Mouse (Mus musculus): ENCODE results near the gene Slc38a4. TPM values are rescaled to one million over a fixed set of nuclear protein-coding genes. Genes with fewer than 3 reads are reported as not detected.

The Slc38a4 gene
- polyA plus RNA-seq, 1 experiment from 2014 or later = 88.4 TPM

DNA sequence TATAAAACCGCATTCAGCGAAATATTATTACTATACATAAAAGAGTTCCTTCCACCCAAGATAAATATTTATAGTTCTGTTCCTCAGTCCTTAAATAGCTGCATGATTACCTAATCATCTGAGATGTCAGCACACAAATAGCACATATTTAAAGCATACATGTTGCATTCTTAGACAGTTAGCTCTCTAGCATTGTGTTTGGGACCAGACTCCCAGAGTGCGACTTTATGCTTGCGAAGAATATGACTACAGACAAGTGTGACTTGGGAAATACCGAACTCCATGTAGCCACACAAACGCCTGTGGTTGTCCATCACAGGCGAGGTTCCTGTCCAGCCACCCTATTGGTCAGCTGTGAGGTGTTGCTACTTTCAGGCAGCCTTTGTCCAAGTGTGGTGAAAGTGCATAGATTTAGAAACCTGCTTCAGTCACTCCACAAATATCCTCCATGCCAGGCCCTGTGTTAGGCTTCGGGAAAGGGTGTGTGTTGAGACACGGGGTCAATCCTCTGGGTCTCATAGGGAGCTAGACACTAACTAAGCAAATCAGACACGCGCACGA lies 40.6 kb downstream of the Slc38a4 start:
- Histone ChIP-seq H3K27me3 (ENCODE audit: control insufficient read depth, insufficient read depth, low read length) (no peaks in the 10 kb centered on the region), H3K4me1 (ENCODE audit: control insufficient read depth, insufficient read depth, low read length) (no peaks in the 10 kb centered on the region), H3K36me3 (ENCODE audit: control insufficient read depth, insufficient read depth, low read length) (peaks cover 14% of the 10 kb centered on the region; the same call in 1 of the 2 replicates), H3K9ac (ENCODE audit: low read depth, low read length) (no peak overlapping the region), H3K4me2 (replicated peaks; ENCODE audit: low read depth, low read length) (no peak overlapping the region), H3K4me3 (ENCODE audit: low read length) (no peak overlapping the region), H3K27ac (ENCODE audit: low read depth, low read length) (no peak overlapping the region), H3K9me3 (ENCODE audit: control insufficient read depth, low read length) (no peaks in the 10 kb centered on the region)
- 91% methylated on average over 12 of the region's 12 CpGs for WGBS
- no peak for ATAC-seq (ENCODE audit: low FRiP score, low TSS enrichment)

- Histone ChIP-seq H3K4me3 (ENCODE audit: low read length) (no peak overlapping the region), H3K27ac (ENCODE audit: low read depth, low read length) (no peak overlapping the region), H3K9ac (ENCODE audit: low read depth, low read length) (no peak overlapping the region), H3K27me3 (ENCODE audit: control insufficient read depth, insufficient read depth, low read length) (no peaks in the 10 kb centered on the region), H3K9me3 (ENCODE audit: control insufficient read depth, low read length) (no peaks in the 10 kb centered on the region), H3K4me1 (ENCODE audit: control insufficient read depth, insufficient read depth, low read length) (no peaks in the 10 kb centered on the region), H3K36me3 (ENCODE audit: control insufficient read depth, insufficient read depth, low read length) (peaks cover 21% of the 10 kb centered on the region; the same call in 1 of the 2 replicates), H3K4me2 (replicated peaks; ENCODE audit: low read depth, low read length) (no peak overlapping the region)
- WGBS = 86% methylated on average over 14 of the region's 14 CpGs
- ATAC-seq (ENCODE audit: low FRiP score, low TSS enrichment) = no peak
Observed at GRCm38 (mm10) chr15:97011599-97012372, 44.0 kb downstream of the Slc38a4 start.

DNA sequence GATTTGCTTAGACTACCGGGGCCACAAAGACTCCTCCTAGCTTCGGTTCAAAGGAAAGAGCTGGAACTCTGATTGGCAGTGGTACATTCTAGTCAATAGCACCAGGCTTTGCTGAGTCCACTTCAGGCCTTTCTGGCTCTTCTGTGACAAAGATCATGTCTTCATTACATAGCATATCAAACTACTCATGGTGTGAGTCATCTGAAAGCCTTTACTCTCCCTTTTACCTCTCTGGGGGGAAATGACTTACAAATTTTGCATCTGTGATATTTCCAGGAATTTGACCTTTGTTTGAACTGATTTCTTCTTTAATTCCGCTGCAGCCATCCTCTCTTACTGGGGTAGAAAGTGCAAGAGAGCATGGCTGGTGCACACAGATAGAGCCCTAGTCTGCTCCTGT lies 46.5 kb downstream of the Slc38a4 start:
- Histone ChIP-seq H3K4me3 (ENCODE audit: low read length) (no peak overlapping the region), H3K4me1 (ENCODE audit: control insufficient read depth, insufficient read depth, low read length) (peaks cover 4% of the 10 kb centered on the region), H3K27me3 (ENCODE audit: control insufficient read depth, insufficient read depth, low read length) (no peaks in the 10 kb centered on the region), H3K9me3 (ENCODE audit: control insufficient read depth, low read length) (no peaks in the 10 kb centered on the region), H3K9ac (ENCODE audit: low read depth, low read length) (no peak overlapping the region), H3K4me2 (replicated peaks; ENCODE audit: low read depth, low read length) (no peak overlapping the region), H3K27ac (ENCODE audit: low read depth, low read length) (no peak overlapping the region), H3K36me3 (ENCODE audit: control insufficient read depth, insufficient read depth, low read length) (peaks cover 13% of the 10 kb centered on the region; the same call in 1 of the 2 replicates)
- 85% methylated on average over 3 of the region's 3 CpGs for WGBS
- ATAC-seq (ENCODE audit: low FRiP score, low TSS enrichment) = no peak

GRCm38 (mm10) chr15:97005631-97006234 lies 50.0 kb downstream of the Slc38a4 start:
- H3K27me3 ChIP-seq (ENCODE audit: control insufficient read depth, insufficient read depth, low read length) = no peaks in the 10 kb centered on the region
- no peak for ATAC-seq (ENCODE audit: low FRiP score, low TSS enrichment)
- no peak overlapping the region for H3K4me3 ChIP-seq (ENCODE audit: low read length)
- H3K4me2 ChIP-seq (replicated peaks; ENCODE audit: low read depth, low read length) = no peak overlapping the region
- H3K9ac ChIP-seq (ENCODE audit: low read depth, low read length) = no peak overlapping the region
- H3K9me3 ChIP-seq (ENCODE audit: control insufficient read depth, low read length) = no peaks in the 10 kb centered on the region
- H3K36me3 ChIP-seq (ENCODE audit: control insufficient read depth, insufficient read depth, low read length) = peaks cover 7% of the 10 kb centered on the region; the same call in 1 of the 2 replicates
- peaks cover 18% of the 10 kb centered on the region for H3K4me1 ChIP-seq (ENCODE audit: control insufficient read depth, insufficient read depth, low read length)
- H3K27ac ChIP-seq (ENCODE audit: low read depth, low read length) = no peak overlapping the region
- 88% methylated on average over 15 of the region's 15 CpGs for WGBS

- no peaks in the 10 kb centered on the region for H3K9me3 ChIP-seq (ENCODE audit: control insufficient read depth, low read length)
- peaks cover 22% of the 10 kb centered on the region for H3K4me1 ChIP-seq (ENCODE audit: control insufficient read depth, insufficient read depth, low read length)
- no peak overlapping the region for H3K9ac ChIP-seq (ENCODE audit: low read depth, low read length)
- WGBS = 71% methylated on average over 7 of the region's 7 CpGs
- no peak overlapping the region for H3K27ac ChIP-seq (ENCODE audit: low read depth, low read length)
- no peak overlapping the region for H3K4me3 ChIP-seq (ENCODE audit: low read length)
- peak; percentile 28; the same call in 1 of the 2 replicates for ATAC-seq (ENCODE audit: low FRiP score, low TSS enrichment)
- H3K36me3 ChIP-seq (ENCODE audit: control insufficient read depth, insufficient read depth, low read length) = peaks cover 7% of the 10 kb centered on the region; the same call in 1 of the 2 replicates
- H3K4me2 ChIP-seq (replicated peaks; ENCODE audit: low read depth, low read length) = no peak overlapping the region
- H3K27me3 ChIP-seq (ENCODE audit: control insufficient read depth, insufficient read depth, low read length) = no peaks in the 10 kb centered on the region
Observed at GRCm38 (mm10) chr15:97004525-97004867, 51.3 kb downstream of the Slc38a4 start.

- H3K9ac ChIP-seq (ENCODE audit: low read depth, low read length) = no peak overlapping the region
- no peaks in the 10 kb centered on the region for H3K9me3 ChIP-seq (ENCODE audit: control insufficient read depth, low read length)
- no peaks in the 10 kb centered on the region for H3K27me3 ChIP-seq (ENCODE audit: control insufficient read depth, insufficient read depth, low read length)
- H3K4me2 ChIP-seq (replicated peaks; ENCODE audit: low read depth, low read length) = no peak overlapping the region
- no peak overlapping the region for H3K27ac ChIP-seq (ENCODE audit: low read depth, low read length)
- H3K4me3 ChIP-seq (ENCODE audit: low read length) = no peak overlapping the region
- WGBS = 45% methylated on average over 10 of the region's 10 CpGs
- H3K36me3 ChIP-seq (ENCODE audit: control insufficient read depth, insufficient read depth, low read length) = peaks cover 7% of the 10 kb centered on the region; the same call in 1 of the 2 replicates
- ATAC-seq (ENCODE audit: low FRiP score, low TSS enrichment) = peak; percentile 39; the same call in 1 of the 2 replicates
- peaks cover 22% of the 10 kb centered on the region for H3K4me1 ChIP-seq (ENCODE audit: control insufficient read depth, insufficient read depth, low read length)
Observed at GRCm38 (mm10) chr15:97003851-97004524, 51.8 kb downstream of the Slc38a4 start.

GRCm38 (mm10) chr15:97003186-97003585 lies 52.6 kb downstream of the Slc38a4 start:
- peaks cover 22% of the 10 kb centered on the region for H3K4me1 ChIP-seq (ENCODE audit: control insufficient read depth, insufficient read depth, low read length)
- H3K4me3 ChIP-seq (ENCODE audit: low read length) = no peak overlapping the region
- no peak for ATAC-seq (ENCODE audit: low FRiP score, low TSS enrichment)
- H3K27ac ChIP-seq (ENCODE audit: low read depth, low read length) = no peak overlapping the region
- peaks cover 4% of the 10 kb centered on the region; the same call in 1 of the 2 replicates for H3K36me3 ChIP-seq (ENCODE audit: control insufficient read depth, insufficient read depth, low read length)
- peak overlapping the region; percentile 17; the same call in 1 of the 2 replicates for H3K4me2 ChIP-seq (replicated peaks; ENCODE audit: low read depth, low read length)
- H3K27me3 ChIP-seq (ENCODE audit: control insufficient read depth, insufficient read depth, low read length) = no peaks in the 10 kb centered on the region
- 69% methylated on average over 6 of the region's 6 CpGs for WGBS
- H3K9ac ChIP-seq (ENCODE audit: low read depth, low read length) = no peak overlapping the region
- no peaks in the 10 kb centered on the region for H3K9me3 ChIP-seq (ENCODE audit: control insufficient read depth, low read length)

- no peak overlapping the region for H3K27ac ChIP-seq (ENCODE audit: low read depth, low read length)
Observed at GRCm38 (mm10) chr15:97002752-97003151, 53.0 kb downstream of the Slc38a4 start.

More at GRCm38 (mm10) chr15:97002752-97003151, 53.0 kb downstream of the Slc38a4 start:
- H3K4me2 ChIP-seq (replicated peaks; ENCODE audit: low read depth, low read length) = peak overlapping the region; percentile 17; the same call in 1 of the 2 replicates
- ATAC-seq (ENCODE audit: low FRiP score, low TSS enrichment) = peak; percentile 36; the same call in 1 of the 2 replicates
- peaks cover 22% of the 10 kb centered on the region for H3K4me1 ChIP-seq (ENCODE audit: control insufficient read depth, insufficient read depth, low read length)
- no peaks in the 10 kb centered on the region for H3K27me3 ChIP-seq (ENCODE audit: control insufficient read depth, insufficient read depth, low read length)
- H3K9me3 ChIP-seq (ENCODE audit: control insufficient read depth, low read length) = no peaks in the 10 kb centered on the region
- no peak overlapping the region for H3K9ac ChIP-seq (ENCODE audit: low read depth, low read length)
- H3K36me3 ChIP-seq (ENCODE audit: control insufficient read depth, insufficient read depth, low read length) = peaks cover 7% of the 10 kb centered on the region; the same call in 1 of the 2 replicates
- WGBS = 73% methylated on average over 12 of the region's 12 CpGs
- H3K4me3 ChIP-seq (ENCODE audit: low read length) = no peak overlapping the region
